Comparison of ENCODE assay signal across 8 mouse cellular contexts in the genomic region with DNA sequence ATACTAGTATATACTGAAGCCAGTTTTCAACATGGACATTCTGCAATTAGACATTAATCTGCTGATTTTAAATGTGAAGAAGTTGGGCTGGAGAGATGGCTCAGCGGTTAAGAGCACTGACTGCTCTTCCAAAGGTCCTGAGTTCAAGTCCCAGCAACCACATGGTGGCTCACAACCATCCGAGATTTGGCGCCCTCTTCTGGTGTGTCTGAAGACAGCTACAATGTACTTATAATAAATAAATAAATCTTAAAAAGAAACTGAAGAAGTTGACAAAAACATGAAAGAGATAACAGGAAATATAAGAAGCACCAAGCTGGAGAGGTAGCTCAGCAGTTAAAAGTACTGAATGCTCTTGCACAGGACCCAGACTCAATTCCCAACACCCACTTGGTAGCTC. TPM values are rescaled to one million over a fixed set of nuclear protein-coding genes. Genes with fewer than 3 reads are reported as not detected.
DNase-seq lines count a peak whose midpoint lies in the region; ATAC-seq and TF ChIP-seq lines count a peak whose summit lies in the region.
"Not testable (repeated sequence)": the region's sequence is repeated elsewhere in the genome, so short reads cannot be mapped to it uniquely, and the experiment has no call there.

No protein-coding gene starts in this region.

- not testable (repeated sequence) for H3K9ac ChIP-seq in forebrain, embryonic 15.5 days (replicated peaks); heart, embryonic 15.5 days; kidney, postnatal 0 days (ENCODE audit: low read depth, low read length); liver, embryonic 14.5 days (replicated peaks); lung, postnatal 0 days (replicated peaks; ENCODE audit: low read depth)

- 89% methylated on average over 3 of the region's 3 CpGs for WGBS in forebrain, embryonic 15.5 days
- 77% methylated on average over 3 of the region's 3 CpGs for WGBS in heart, embryonic 15.5 days
- WGBS in kidney, postnatal 0 days, result 80% methylated on average over 3 of the region's 3 CpGs
- WGBS in liver, embryonic 14.5 days (ENCODE audit: insufficient replicate concordance), result 63% methylated on average over 3 of the region's 3 CpGs
- 70% methylated on average over 3 of the region's 3 CpGs for WGBS in lung, postnatal 0 days

- not testable (repeated sequence) for H3K4me1 ChIP-seq in forebrain, embryonic 15.5 days; kidney, postnatal 0 days (replicated peaks; ENCODE audit: insufficient read depth, low read length); liver, embryonic 14.5 days (replicated peaks; ENCODE audit: control insufficient read depth in 2 of 2, insufficient read depth in 2 of 2, low read length in 1 of 2); lung, postnatal 0 days (ENCODE audit: insufficient read depth, low read depth, low read length)
- peaks cover 31% of the 10 kb centered on the region for H3K4me1 ChIP-seq in heart, embryonic 15.5 days (replicated peaks)

- not testable (repeated sequence) for H3K9me3 ChIP-seq in forebrain, embryonic 15.5 days; heart, embryonic 15.5 days (replicated peaks); kidney, postnatal 0 days (replicated peaks; ENCODE audit: low read length); liver, embryonic 14.5 days (ENCODE audit: control insufficient read depth, low read length); lung, postnatal 0 days (ENCODE audit: low read length)

- not testable (repeated sequence) for H3K4me3 ChIP-seq in forebrain, embryonic 15.5 days; heart, embryonic 15.5 days; kidney, postnatal 0 days (replicated peaks; ENCODE audit: low read depth, low read length); liver, embryonic 14.5 days (ENCODE audit: insufficient read depth in 1 of 2, low read depth in 2 of 2, low read length in 2 of 2); lung, postnatal 0 days (ENCODE audit: low read depth, low read length)

- H3K4me2 ChIP-seq in forebrain, embryonic 15.5 days (replicated peaks); heart, embryonic 15.5 days; kidney, postnatal 0 days (ENCODE audit: low read length); liver, embryonic 14.5 days (ENCODE audit: low read depth); lung, postnatal 0 days (replicated peaks; ENCODE audit: low read depth, low read length): not testable (repeated sequence)

- POLR2A ChIA-PET in Patski (lab: Charles Lee), result interaction anchor here (1.0 kb wide), 1 partner anchor 30 kb away, joined by 4 read pairs; a partner anchor contains a TSS

- H3K27ac ChIP-seq in forebrain, embryonic 15.5 days (replicated peaks), result peak overlapping the region; percentile 31
- H3K27ac ChIP-seq in heart, embryonic 15.5 days, result peak overlapping the region; percentile 51; the same call in 1 of the 2 replicates
- H3K27ac ChIP-seq in kidney, postnatal 0 days; liver, embryonic 14.5 days; lung, postnatal 0 days (ENCODE audit: low read length): not testable (repeated sequence)

- in situ Hi-C loops in Patski (cut with MboI; ENCODE audit: low pct_unique_long_range_greater_than_20kb), result not testable (repeated sequence)

- peak; percentile 45 for TF ChIP-seq CTCF in Patski (IDR thresholded peaks at IDR 0.05)
- TF ChIP-seq CTCF in kidney, postnatal 0 days (IDR thresholded peaks at IDR 0.05; ENCODE audit: low read depth), result peak; percentile 23; the same call in 1 of the 2 replicates
- peak; percentile 37 for TF ChIP-seq CTCF in liver, embryonic 14.5 days (IDR thresholded peaks at IDR 0.05; ENCODE audit: low read depth)
- peak; percentile 9; the same call in 1 of the 2 replicates for TF ChIP-seq CTCF in lung, postnatal 0 days (IDR thresholded peaks at IDR 0.05)

- DNase-seq in CD4-positive, CD25-positive, alpha-beta regulatory T cell, adult 2 months (ENCODE audit: low read depth, low spot score), result peak; percentile 20
- DNase-seq in Patski (ENCODE audit: low read depth, low spot score); kidney, postnatal 0 days (ENCODE audit: low spot score); liver, embryonic 14.5 days (ENCODE audit: low read depth in 3 of 3, low spot score in 3 of 3); lung, postnatal 0 days (ENCODE audit: low spot score): not testable (repeated sequence)
- DNase-seq in heart, adult 11 months, result peak; percentile 55

- ATAC-seq in Patski; forebrain, embryonic 15.5 days (replicated peaks); heart, embryonic 15.5 days (replicated peaks; ENCODE audit: insufficient number of reproducible peaks, insufficient read depth, low FRiP score, low read depth); kidney, postnatal 0 days (replicated peaks; ENCODE audit: low FRiP score, low read depth); liver, embryonic 14.5 days (ENCODE audit: insufficient read depth); lung, postnatal 0 days: not testable (repeated sequence)

- not testable (repeated sequence) for H3K27me3 ChIP-seq in Patski; forebrain, embryonic 15.5 days; heart, embryonic 15.5 days; kidney, postnatal 0 days (ENCODE audit: insufficient read depth, low read length); liver, embryonic 14.5 days (ENCODE audit: control insufficient read depth, insufficient read depth, low read length); lung, postnatal 0 days (replicated peaks; ENCODE audit: insufficient read depth, low read length)

- CTCF ChIA-PET in Patski (lab: Charles Lee), result interaction anchor here (0.9 kb wide), 2 partner anchors 12 to 25 kb away, joined by 3 read pairs; no protein-coding TSS in a partner anchor

- not testable (repeated sequence) for H3K36me3 ChIP-seq in forebrain, embryonic 15.5 days; heart, embryonic 15.5 days; kidney, postnatal 0 days (ENCODE audit: insufficient read depth, low read length); liver, embryonic 14.5 days (replicated peaks; ENCODE audit: control insufficient read depth, insufficient read depth, low read depth); lung, postnatal 0 days (ENCODE audit: insufficient read depth, low read length)

- not testable (repeated sequence) for TF ChIP-seq EP300 in liver, embryonic 14.5 days (IDR thresholded peaks at IDR 0.05; ENCODE audit: low read depth); lung, postnatal 0 days (IDR thresholded peaks at IDR 0.05)

RNA-seq across cellular contexts. Expression of a gene that starts 29.3 kb away (rescaled TPM):
- polyA plus RNA-seq in Patski (2021), result 60.1 TPM
- polyA plus RNA-seq in forebrain, embryonic 15.5 days (2015; fragmentation: Nextera tagmentation; extraction: Ambion mirVana), result 36.1 and 39.3 TPM in 2 replicates
- 16.6 and 21.8 TPM in 2 replicates for polyA plus RNA-seq in heart, embryonic 15.5 days (2015; fragmentation: Nextera tagmentation; extraction: Ambion mirVana)
- 7.3 and 7.8 TPM in 2 replicates for polyA plus RNA-seq in kidney, postnatal 0 days (2015; fragmentation: Nextera tagmentation; extraction: Ambion mirVana)
- 2.0 and 2.4 TPM in 2 replicates for polyA plus RNA-seq in liver, embryonic 14.5 days (2012; rRNA removed)
- polyA plus RNA-seq in liver, embryonic 14.5 days (2014; fragmentation: Nextera tagmentation; extraction: Ambion mirVana), result 3.9 and 4.2 TPM in 2 replicates
- 5.5 and 6.3 TPM in 2 replicates for polyA plus RNA-seq in lung, postnatal 0 days (2015; fragmentation: Nextera tagmentation; extraction: Ambion mirVana)
